Mouse (Mus musculus) stomach, postnatal 0 days (tissue): ENCODE results near the gene Kif26a. TPM values are rescaled to one million over a fixed set of nuclear protein-coding genes. Genes with fewer than 3 reads are reported as not detected.
A peak's percentile ranks its signal among the peaks of the same experiment; 100 is the strongest.

Experiments
- ATAC-seq: fragments of 200-750 bp; cut with Nextera tagmentation; 2 replicates; pipeline ENCODE4 v1.8.0; 2017; ENCODE audit not compliant: low FRiP score, low TSS enrichment
- DNase-seq: peaks from one replicate; pipeline ENCODE4 v3.0.0-alpha.2; 2016; ENCODE audit warnings: low spot score
- H3K27ac ChIP-seq: fragments of 300-500 bp; sonication (generic); replicated peaks from 2 replicates; pipeline ENCODE4 v1.5.1; 2014; ENCODE audit warnings: mild to moderate bottlenecking, control low read depth
- H3K27me3 ChIP-seq: fragments of 300-500 bp; sonication (generic); 2 replicates; pipeline ENCODE4 v1.6.1; 2014; ENCODE audit warnings: low read length; ENCODE audit not compliant: control insufficient read depth, insufficient read depth
- H3K36me3 ChIP-seq: fragments of 300-500 bp; sonication (generic); 2 replicates; pipeline ENCODE4 v1.6.1; 2014; ENCODE audit warnings: low read length, mixed read lengths; ENCODE audit not compliant: control insufficient read depth, insufficient read depth
- H3K4me1 ChIP-seq: fragments of 300-500 bp; sonication (generic); replicated peaks from 2 replicates; pipeline ENCODE4 v1.6.1; 2014; ENCODE audit warnings: antibody characterized with exemption; ENCODE audit not compliant: control insufficient read depth, insufficient read depth
- H3K4me2 ChIP-seq: fragments of 300-500 bp; sonication (generic); replicated peaks from 2 replicates; pipeline ENCODE4 v1.6.1; 2014; ENCODE audit warnings: low read depth, mild to moderate bottlenecking, control low read depth, moderate library complexity
- H3K4me3 ChIP-seq: fragments of 300-500 bp; sonication (generic); 2 replicates; pipeline ENCODE4 v1.5.1; 2014; ENCODE audit warnings: low read depth, low read length, control low read depth
- H3K9ac ChIP-seq: fragments of 300-500 bp; sonication (generic); 2 replicates; pipeline ENCODE4 v1.6.1; 2014; ENCODE audit warnings: mild to moderate bottlenecking, low read length, control low read depth, mixed read lengths
- H3K9me3 ChIP-seq: fragments of 300-500 bp; sonication (generic); 2 replicates; pipeline ENCODE4 v1.6.1; 2016; ENCODE audit warnings: low read length; ENCODE audit not compliant: control insufficient read depth
- CTCF ChIP-seq: IDR thresholded peaks from 2 replicates; pipeline ENCODE4 v1.5.1; 2016; ENCODE audit warnings: antibody characterized with exemption, low read depth, mild to moderate bottlenecking, moderate library complexity
- EP300 ChIP-seq: optimal IDR thresholded peaks from 2 replicates; pipeline ENCODE3; 2016; ENCODE audit warnings: antibody characterized with exemption
- WGBS: fragments of 180-500 bp; shearing (Covaris S2); extraction: QIAGEN DNeasy Blood & Tissue Kit; methylation state at CpG from one replicate; pipeline ENCODE4 v1.1.7; 2014; 5-methylcytosine and 5-hydroxymethylcytosine counted together
- polyA plus RNA-seq: library from polyadenylated mRNA; unstranded; fragments of >200 nt; fragmentation: Nextera tagmentation; extraction: Ambion mirVana; gene quantifications from 2 replicates; pipeline ENCODE4 v1.2.1, GENCODE M21; 2015

Gene Kif26a
- polyA plus RNA-seq, 1 experiment from 2014 or later = 0.75 TPM

GRCm38 (mm10) chr12:112179687-112180086 is 33.7 kb downstream of the Kif26a start:
- no peaks in the 10 kb centered on the region for H3K27me3 ChIP-seq
- no peak overlapping the region for H3K4me2 ChIP-seq
- DNase-seq (no peak), ATAC-seq (no peak)
- TF ChIP-seq CTCF = no peak
- no peak for TF ChIP-seq EP300
- peaks cover 3% of the 10 kb centered on the region; the same call in 1 of the 2 replicates for H3K4me1 ChIP-seq
- no peak overlapping the region for H3K9ac ChIP-seq
- H3K27ac ChIP-seq = no peak overlapping the region
- H3K36me3 ChIP-seq = no peaks in the 10 kb centered on the region
- no peaks in the 10 kb centered on the region for H3K9me3 ChIP-seq
- 89% methylated on average over 13 of the region's 13 CpGs for WGBS
- H3K4me3 ChIP-seq = no peak overlapping the region

- no peak for DNase-seq
- no peak overlapping the region for H3K4me2 ChIP-seq
- peaks cover 3% of the 10 kb centered on the region; the same call in 1 of the 2 replicates for H3K4me1 ChIP-seq
- ATAC-seq = no peak
- no peaks in the 10 kb centered on the region for H3K36me3 ChIP-seq
- 45% methylated on average over 7 of the region's 7 CpGs for WGBS
- no peak overlapping the region for H3K4me3 ChIP-seq
- no peaks in the 10 kb centered on the region for H3K9me3 ChIP-seq
- H3K27ac ChIP-seq = no peak overlapping the region
- H3K9ac ChIP-seq = no peak overlapping the region
- H3K27me3 ChIP-seq = no peaks in the 10 kb centered on the region
- no peak for TF ChIP-seq EP300
- TF ChIP-seq CTCF = no peak
These were observed 36.1 kb downstream of the Kif26a start for GRCm38 (mm10) chr12:112181921-112182608.

- Histone ChIP-seq H3K9ac (no peak overlapping the region), H3K9me3 (no peaks in the 10 kb centered on the region), H3K27ac (no peak overlapping the region; the same call in 1 of the 2 replicates), H3K4me2 (no peak overlapping the region), H3K4me1 (peaks cover 3% of the 10 kb centered on the region; the same call in 1 of the 2 replicates), H3K4me3 (no peak overlapping the region), H3K27me3 (no peaks in the 10 kb centered on the region), H3K36me3 (no peaks in the 10 kb centered on the region)
- ATAC-seq (no peak), DNase-seq (no peak)
- TF ChIP-seq EP300 (no peak), CTCF (no peak)
- WGBS = 33% methylated on average over 7 of the region's 7 CpGs
These were observed 36.6 kb downstream of the Kif26a start for GRCm38 (mm10) chr12:112182609-112182955.

- WGBS = 43% methylated on average over 6 of the region's 6 CpGs
- H3K4me3 ChIP-seq = no peak overlapping the region
- H3K9me3 ChIP-seq = no peaks in the 10 kb centered on the region
- TF ChIP-seq CTCF (no peak), EP300 (no peak)
- H3K27ac ChIP-seq = peak overlapping the region; percentile 50; the same call in 1 of the 2 replicates
- H3K4me1 ChIP-seq = peaks cover 3% of the 10 kb centered on the region; the same call in 1 of the 2 replicates
- no peak for ATAC-seq
- DNase-seq = peak; percentile 24
- H3K36me3 ChIP-seq = no peaks in the 10 kb centered on the region
- H3K9ac ChIP-seq = no peak overlapping the region
- H3K27me3 ChIP-seq = no peaks in the 10 kb centered on the region
- no peak overlapping the region for H3K4me2 ChIP-seq
These were observed 37.7 kb downstream of the Kif26a start for GRCm38 (mm10) chr12:112183675-112184074.

- DNase-seq = peak; percentile 24
- no peak overlapping the region; the same call in 1 of the 2 replicates for H3K9ac ChIP-seq
- 29% methylated on average over 3 of the region's 3 CpGs for WGBS
- H3K9me3 ChIP-seq = no peaks in the 10 kb centered on the region
- peak overlapping the region; percentile 69 for H3K27ac ChIP-seq
- TF ChIP-seq EP300 = no peak
- TF ChIP-seq CTCF = peak; percentile 50
- H3K4me3 ChIP-seq = no peak overlapping the region
- no peaks in the 10 kb centered on the region for H3K36me3 ChIP-seq
- no peaks in the 10 kb centered on the region for H3K27me3 ChIP-seq
- H3K4me1 ChIP-seq = peaks cover 3% of the 10 kb centered on the region; the same call in 1 of the 2 replicates
- peak; percentile 56; the same call in 1 of the 2 replicates for ATAC-seq
- no peak overlapping the region for H3K4me2 ChIP-seq
These were observed 38.4 kb downstream of the Kif26a start for GRCm38 (mm10) chr12:112184390-112184789.

- Histone ChIP-seq H3K27me3 (no peaks in the 10 kb centered on the region), H3K9me3 (no peaks in the 10 kb centered on the region), H3K36me3 (no peaks in the 10 kb centered on the region), H3K9ac (no peak overlapping the region), H3K4me3 (no peak overlapping the region), H3K4me1 (peaks cover 3% of the 10 kb centered on the region; the same call in 1 of the 2 replicates), H3K4me2 (no peak overlapping the region), H3K27ac (no peak overlapping the region)
- no peak for DNase-seq
- TF ChIP-seq CTCF (no peak; the same call in 1 of the 2 replicates), EP300 (no peak)
- WGBS = 73% methylated on average over 6 of the region's 6 CpGs
- ATAC-seq = no peak
These were observed 40.9 kb downstream of the Kif26a start for GRCm38 (mm10) chr12:112186899-112187298.
